Mouse (Mus musculus) spleen, postnatal 14 days (tissue): Measurements from ENCODE around the gene Exosc1.
A peak's percentile ranks its signal among the peaks of the same experiment; 100 is the strongest.

Source experiments
- DNase-seq, 2 experiments: peaks; one replicate each; pipeline ENCODE4 v3.0.0; 2021 to 2022; ENCODE audit warnings: low spot score in 2 of 2

Exosc1 gene

GRCm38 (mm10) chr19:41913774-41914591 lies 19.2 kb downstream of the Exosc1 start:
- no peak for DNase-seq

DNA sequence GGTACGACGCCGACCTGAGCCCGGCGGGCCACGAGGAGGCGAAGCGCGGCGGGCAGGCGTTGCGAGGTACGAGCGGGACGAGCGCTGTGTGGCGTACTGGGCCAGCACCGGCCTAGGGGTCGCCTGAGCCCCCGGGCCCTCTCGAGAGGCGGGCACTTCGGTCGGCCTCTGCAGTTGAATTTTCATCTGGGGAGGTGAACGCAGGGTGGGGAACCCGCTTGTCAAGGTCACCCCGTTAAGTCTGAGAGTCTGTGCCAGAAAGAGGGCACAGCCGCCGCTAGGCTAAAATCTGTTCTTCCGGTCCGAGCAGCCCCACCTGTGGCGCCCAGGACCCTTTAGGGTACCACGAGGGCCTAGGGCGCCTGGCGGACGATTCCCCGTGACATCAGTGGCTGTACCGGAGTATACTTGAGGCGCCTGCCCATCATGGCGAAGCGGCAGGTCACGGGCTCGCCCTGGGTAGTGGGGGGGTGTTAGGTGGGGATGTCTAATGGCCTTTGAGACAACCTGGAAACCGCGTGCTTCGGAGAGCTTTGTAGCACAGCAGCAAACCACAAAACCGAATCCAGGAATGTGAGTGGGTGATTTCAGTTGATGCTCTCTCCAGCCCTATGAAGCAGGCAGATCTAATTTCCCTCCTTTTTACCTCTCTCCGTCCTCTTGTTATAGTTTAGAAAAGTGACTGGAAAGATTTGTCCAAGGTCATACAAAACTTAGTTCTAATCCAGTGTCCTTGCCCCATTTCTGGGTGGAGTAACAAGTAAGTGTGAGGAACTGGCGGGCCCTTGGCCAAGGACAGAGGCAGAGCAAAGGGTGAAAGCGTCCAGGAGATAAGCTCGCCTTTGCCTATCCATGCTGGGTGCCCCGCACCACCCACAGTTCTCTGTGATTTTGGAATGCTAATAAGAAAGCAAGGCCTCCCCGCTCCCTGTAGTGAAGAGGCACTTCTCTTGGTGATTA lies 20.8 kb downstream of the Exosc1 start:
- DNase-seq: peak; percentile 15 to 28

DNA sequence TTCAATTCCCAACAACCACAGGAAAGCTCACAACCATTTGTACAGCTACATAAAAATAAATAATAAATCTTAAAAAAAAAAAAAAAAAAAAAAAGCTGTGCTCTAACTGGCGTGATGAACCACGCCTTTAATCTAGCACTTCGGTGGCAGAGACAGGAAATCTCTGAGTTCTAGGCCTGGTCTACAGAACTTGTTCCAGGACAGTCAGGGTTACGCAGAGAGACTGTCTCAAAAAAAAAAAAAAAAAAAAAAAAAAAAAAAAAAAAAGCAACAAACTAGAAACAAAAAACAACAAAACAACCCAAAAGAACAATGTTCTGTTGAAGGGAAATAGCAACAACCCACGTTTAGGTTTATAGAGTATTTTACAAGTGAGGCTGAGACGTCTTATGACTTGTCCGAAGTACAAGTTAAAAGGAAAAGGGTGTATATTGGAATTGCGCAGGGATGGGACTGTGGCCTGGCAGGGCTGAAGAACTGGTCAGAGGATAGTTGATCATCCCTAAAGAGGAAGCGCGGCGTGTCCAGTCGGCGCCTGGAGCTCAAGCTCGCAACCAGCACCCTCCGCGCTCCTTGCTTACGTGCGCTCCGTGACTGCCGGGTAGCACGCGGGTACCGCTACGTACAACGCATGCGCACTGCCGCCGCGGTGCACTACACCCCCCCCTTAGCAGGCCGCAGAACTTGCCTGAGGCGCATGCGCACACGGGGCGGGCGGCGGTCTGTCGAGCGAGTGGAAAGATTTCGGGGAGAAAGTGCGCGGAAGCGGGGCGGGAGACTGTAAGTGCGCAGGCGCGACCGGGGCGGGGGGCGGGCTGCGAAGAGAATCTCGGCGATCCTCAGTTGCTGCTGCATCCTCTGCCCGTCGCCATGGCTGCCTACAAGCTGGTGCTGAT lies 21.8 kb downstream of the Exosc1 start, which contains the start of gene Pgam1:
Gene Pgam1, plus strand, starts transcription at position 746 of the 896 bp plus-strand sequence.
- DNase-seq: peak; percentile 94 to 95

DNA sequence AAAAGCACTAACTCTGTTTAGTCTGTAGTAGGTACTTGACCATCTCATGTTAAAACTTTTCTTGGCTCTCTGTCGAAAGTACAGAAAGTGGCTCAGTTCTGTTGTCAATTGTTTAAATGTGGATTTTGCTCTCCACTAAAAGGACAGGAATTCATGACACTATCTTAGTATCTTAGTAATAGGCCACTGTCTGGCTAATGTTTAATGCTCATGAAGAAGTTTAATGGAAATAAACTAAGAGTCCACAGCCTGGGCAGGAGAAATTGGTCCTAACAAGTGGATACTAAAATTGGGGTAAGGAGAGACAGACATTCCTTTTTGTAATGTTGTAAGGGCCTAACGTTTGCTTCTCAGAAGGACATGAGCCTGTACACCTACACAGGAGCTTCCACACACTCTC lies 22.8 kb downstream of the Exosc1 start:
- no peak for DNase-seq

- DNase-seq: no peak
These were observed 24.5 kb downstream of the Exosc1 start for GRCm38 (mm10) chr19:41908736-41909135.

- DNase-seq: no peak
These were observed 26.0 kb downstream of the Exosc1 start for GRCm38 (mm10) chr19:41907079-41907760.

- DNase-seq: no peak
These were observed 26.7 kb downstream of the Exosc1 start for GRCm38 (mm10) chr19:41906311-41907078.

DNA sequence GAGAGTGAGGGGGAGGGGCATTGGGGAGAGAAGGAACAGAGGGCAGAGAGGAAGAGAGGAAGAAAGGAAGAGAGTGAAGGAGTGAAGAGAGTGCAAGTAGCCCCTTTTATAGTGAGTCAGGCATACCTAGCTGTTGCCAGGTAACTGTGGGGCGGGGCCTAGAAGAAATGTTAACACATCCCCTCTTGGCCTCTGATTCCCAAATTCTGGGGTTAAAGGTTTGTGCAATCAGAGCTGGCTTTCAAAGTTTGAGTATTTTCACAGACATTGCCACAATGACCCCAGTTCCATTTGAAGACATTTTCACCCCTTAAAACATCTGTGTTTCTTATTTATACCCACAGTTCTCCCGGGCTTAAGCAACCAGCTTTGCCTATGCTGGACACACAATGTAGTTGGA lies 28.0 kb downstream of the Exosc1 start:
- no peak for DNase-seq

DNA sequence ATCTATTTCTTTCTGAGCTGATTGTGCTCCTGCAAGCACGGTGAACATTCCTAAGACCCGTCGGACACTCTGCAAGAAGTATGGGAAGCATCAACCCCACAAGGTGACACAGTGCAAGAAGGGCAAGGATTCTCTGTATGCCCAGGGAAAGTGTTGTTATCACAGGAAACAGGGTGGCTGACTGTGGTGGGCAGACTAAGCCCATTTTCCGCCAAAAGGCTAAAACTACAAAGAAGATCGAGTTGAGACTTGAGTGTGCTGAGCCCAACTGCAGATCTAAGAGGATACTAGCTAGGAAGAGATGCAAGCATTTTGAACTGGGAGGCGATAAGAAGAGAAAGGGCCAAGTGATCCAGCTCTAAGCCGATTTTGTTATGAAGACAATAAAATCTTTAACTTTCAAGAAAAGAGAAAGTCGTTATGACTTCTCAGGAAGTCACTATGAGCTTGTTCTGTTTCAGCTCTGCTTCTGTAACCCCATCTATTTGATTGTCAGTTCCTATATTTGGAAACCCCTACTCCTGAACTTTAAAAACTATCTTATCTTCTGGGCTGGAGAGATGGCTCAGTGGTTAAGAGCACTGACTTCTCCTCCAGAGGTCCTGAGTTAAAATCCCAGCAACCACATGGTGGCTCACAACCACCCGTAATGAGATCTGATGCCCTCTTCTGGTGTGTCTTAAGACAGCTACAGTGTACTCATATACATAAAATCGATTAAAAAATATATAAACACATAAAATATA lies 30.2 kb downstream of the Exosc1 start:
- no peak for DNase-seq

DNA sequence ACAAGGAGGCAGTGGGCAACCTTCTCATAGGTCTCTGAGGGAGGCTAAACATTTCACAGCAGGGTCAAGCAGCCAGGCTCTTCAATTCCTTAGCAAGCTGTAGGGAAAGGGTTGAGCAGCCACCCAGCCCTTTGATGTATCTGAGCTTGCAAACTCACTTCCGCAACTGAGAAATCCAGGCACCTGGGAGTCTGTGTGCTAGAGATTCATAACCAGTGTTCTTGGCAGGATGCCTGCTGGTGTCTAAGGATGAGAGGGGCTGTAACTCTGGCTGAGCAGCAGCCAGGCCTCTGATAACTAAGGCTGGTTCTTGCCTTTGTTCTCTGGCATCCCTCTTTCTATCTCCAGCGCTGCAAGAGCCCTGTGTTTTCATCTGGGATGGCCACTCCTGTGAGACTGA lies 31.5 kb downstream of the Exosc1 start:
- no peak for DNase-seq

GRCm38 (mm10) chr19:41900495-41901090 lies 32.6 kb downstream of the Exosc1 start:
- no peak for DNase-seq

DNA sequence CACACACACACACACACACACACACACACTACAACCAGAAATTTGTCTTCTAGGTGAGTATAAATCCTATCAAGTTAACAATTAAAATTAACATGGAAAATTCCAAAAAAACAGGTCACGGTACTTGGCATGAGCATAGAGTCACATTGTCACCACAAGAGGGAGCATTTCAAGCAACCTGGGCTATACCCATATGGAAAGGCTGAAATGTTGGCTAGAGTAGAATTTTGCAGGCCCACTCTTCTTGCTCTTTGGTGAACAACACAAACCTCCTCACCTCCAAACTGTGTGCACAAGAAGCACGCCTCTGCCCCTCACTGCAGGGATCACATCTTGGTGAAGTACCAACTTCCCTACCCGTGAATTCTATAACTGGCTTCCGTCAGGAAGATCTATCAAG lies 34.4 kb downstream of the Exosc1 start:
- DNase-seq: no peak

- no peak for DNase-seq
These were observed 36.9 kb downstream of the Exosc1 start for GRCm38 (mm10) chr19:41896319-41896711.

GRCm38 (mm10) chr19:41895460-41896318 lies 37.5 kb downstream of the Exosc1 start, which contains the start of gene Rrp12:
Rrp12 (minus strand) TSS chr19:41896173.
- peak; percentile 41 to 69 for DNase-seq

- no peak for DNase-seq
These were observed 38.3 kb downstream of the Exosc1 start for GRCm38 (mm10) chr19:41894959-41895358.

GRCm38 (mm10) chr19:41888191-41888590 lies 45.0 kb downstream of the Exosc1 start:
- DNase-seq: no peak

DNA sequence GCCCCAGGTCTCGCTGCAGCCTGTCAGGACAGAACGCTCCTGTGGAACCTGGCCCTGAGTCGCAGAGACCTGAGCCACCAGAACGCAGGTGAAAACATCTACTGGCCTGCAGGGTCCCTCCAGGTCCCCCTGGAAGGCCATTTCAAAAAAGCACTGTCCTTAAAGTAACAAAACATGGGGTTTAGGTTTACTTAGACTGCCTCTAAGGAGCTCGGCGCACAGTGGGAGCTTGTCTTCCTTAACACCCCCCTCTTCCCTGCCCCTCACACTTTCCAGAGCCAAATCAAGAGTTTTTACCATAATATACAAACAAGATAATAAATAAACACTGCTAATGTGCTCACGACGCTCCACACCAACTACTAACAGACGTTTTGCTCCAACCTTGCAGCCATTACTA lies 49.3 kb downstream of the Exosc1 start:
- no peak for DNase-seq

DNA sequence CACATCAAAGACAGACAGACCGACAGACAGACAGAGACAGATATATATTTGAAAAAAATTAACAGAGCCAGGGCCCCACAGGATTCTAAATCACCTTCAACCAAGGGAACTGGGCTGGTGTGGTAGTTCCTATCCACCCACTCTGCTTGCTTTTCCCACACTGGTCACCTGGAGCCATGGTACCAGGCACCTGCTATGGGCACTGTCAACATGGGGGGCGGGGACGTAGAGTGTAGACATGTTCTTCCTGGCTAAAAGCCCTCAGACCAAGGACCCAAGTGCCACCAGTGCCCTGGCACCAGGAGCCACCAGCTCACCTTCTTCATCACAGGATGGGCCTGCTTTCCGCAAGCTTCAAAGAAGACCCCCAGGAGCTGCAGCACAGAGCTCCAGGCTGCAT lies 51.4 kb downstream of the Exosc1 start:
- no peak for DNase-seq
